Comparison of ENCODE assay signal across 27 mouse cellular contexts in the genomic region with DNA sequence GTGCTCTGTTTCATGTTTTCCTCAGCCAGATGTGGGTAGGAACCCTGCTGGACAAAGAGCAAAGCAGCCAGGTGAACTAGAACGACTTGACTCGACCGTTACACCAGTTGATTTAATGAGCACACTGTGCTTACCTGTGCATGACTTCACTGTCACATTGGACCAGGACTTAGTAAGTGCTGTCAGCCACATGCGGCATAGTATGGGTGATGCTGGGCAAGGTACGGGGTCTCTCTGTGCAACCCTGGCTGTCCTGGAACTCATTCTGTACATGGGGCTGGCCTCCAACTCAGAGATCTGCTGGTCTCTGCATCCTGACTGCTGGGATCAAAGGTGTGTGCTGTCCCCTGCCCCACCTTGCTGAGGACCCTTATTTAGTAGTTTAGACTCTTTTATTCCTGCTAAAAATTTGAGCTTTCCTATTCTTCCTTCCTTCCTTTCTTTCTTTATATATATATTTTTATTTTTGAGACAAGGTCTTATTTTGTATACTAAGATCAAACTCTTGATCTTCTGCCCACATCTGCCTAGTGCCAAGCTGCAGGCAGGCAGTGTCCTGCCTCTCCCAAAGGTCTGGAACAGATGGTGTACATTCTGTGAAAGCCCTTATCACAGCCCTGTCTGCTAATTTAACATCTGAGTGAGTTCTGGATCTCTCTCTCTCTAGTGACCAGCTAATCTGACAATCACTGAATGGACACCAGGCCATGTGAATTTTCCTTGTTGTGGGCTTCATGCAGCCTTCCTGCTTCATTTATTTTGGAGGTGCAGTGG. TPM values are rescaled to one million over a fixed set of nuclear protein-coding genes. Genes with fewer than 3 reads are reported as not detected.
DNase-seq lines count a peak whose midpoint lies in the region; ATAC-seq lines count a peak whose summit lies in the region.
"Had no signal": no experiment of that assay in that cellular context is flagged by ENCODE, and none has a peak within 500 bp of the region (broad histone marks: within the 10 kb centered on the region; RNA-seq: fewer than 3 reads in every experiment).

No protein-coding gene starts in this region.

- peaks cover 11% of the 10 kb centered on the region for H3K36me3 ChIP-seq in hindbrain, embryonic 13.5 days

- 91% methylated on average over 5 of the region's 5 CpGs for WGBS in hindbrain, embryonic 13.5 days

- no peaks in the 10 kb centered on the region for H3K9me3 ChIP-seq in hindbrain, embryonic 13.5 days
- H3K9me3 ChIP-seq: embryonic facial prominence, embryonic 12.5 days; forebrain, embryonic 15.5 days; heart, embryonic 15.5 days had no signal

- H3K4me3 ChIP-seq in hindbrain, embryonic 13.5 days: no peak overlapping the region
- H3K4me3 ChIP-seq: embryonic facial prominence, embryonic 12.5 days; forebrain, embryonic 15.5 days; heart, embryonic 15.5 days had no signal

- intact Hi-C loops in heart, postnatal 14 days (cut with DNase I): loop anchor here (10.0 kb wide), 1 partner anchor 340 kb away; no protein-coding TSS in a partner anchor

- H3K4me2 ChIP-seq in hindbrain, embryonic 13.5 days: no peak overlapping the region
- H3K4me2 ChIP-seq: embryonic facial prominence, embryonic 12.5 days; forebrain, embryonic 15.5 days; heart, embryonic 11.5 days; heart, embryonic 15.5 days had no signal

- H3K9ac ChIP-seq in hindbrain, embryonic 13.5 days: no peak overlapping the region
- H3K9ac ChIP-seq: embryonic facial prominence, embryonic 12.5 days; forebrain, embryonic 15.5 days; heart, embryonic 15.5 days had no signal

- no peak overlapping the region for H3K27ac ChIP-seq in hindbrain, embryonic 13.5 days
- H3K27ac ChIP-seq: embryonic facial prominence, embryonic 12.5 days; forebrain, embryonic 15.5 days; heart, embryonic 15.5 days had no signal

- no peak for ATAC-seq in hindbrain, embryonic 13.5 days (ENCODE audit: low FRiP score)
- ATAC-seq: activated CD4-positive, CD25-positive, alpha-beta regulatory T cell, adult 4 months; CD4-positive, CD25-positive, alpha-beta regulatory T cell, adult 4 months; forebrain, embryonic 15.5 days; hindbrain, embryonic 16.5 days; inflammation-experienced regulatory T-cells, adult 6 months; intestine, postnatal 0 days; Patski had no signal

- no peaks in the 10 kb centered on the region for H3K27me3 ChIP-seq in hindbrain, embryonic 13.5 days
- H3K27me3 ChIP-seq: embryonic facial prominence, embryonic 12.5 days; forebrain, embryonic 15.5 days; heart, embryonic 15.5 days; Patski had no signal

- H3K4me1 ChIP-seq in hindbrain, embryonic 13.5 days (replicated peaks): peaks cover 31% of the 10 kb centered on the region

- DNase-seq in cerebellum, adult 9-10 months: peak; percentile 17
- no peak for DNase-seq in cerebellum, postnatal 4 days (ENCODE audit: low spot score in 2 of 2)
- DNase-seq in heart, adult 11 months: peak; percentile 90
- DNase-seq in heart, postnatal 14 days: no peak
- peak; percentile 38 to 40 for DNase-seq in kidney, postnatal 36 days
- DNase-seq in kidney, adult 11 months: no peak
- DNase-seq: adrenal gland, postnatal 14 days; B cell, adult 2 months; cerebellum, adult 2 months; gastrocnemius, postnatal 36 days had no signal

RNA-seq across cellular contexts. Expression of gene Rps21, which starts 2.6 kb away (rescaled TPM):
- 100 to 1,000 TPM; 460 to 507 TPM for total RNA-seq in heart, postnatal 14 days (2021)
- polyA plus RNA-seq in hindbrain, embryonic 13.5 days (2015; fragmentation: Nextera tagmentation; extraction: Ambion mirVana): 444 and 445 TPM in 2 replicates

RNA-seq across cellular contexts. Expression of gene Cables2, which starts 18.7 kb away (rescaled TPM):
- total RNA-seq in heart, postnatal 14 days (2021): 10 to 100 TPM; 14.3 to 14.6 TPM
- 19.8 and 20.8 TPM in 2 replicates for polyA plus RNA-seq in hindbrain, embryonic 13.5 days (2015; fragmentation: Nextera tagmentation; extraction: Ambion mirVana)

RNA-seq across cellular contexts. Expression of gene Lama5, which starts 29.0 kb away (rescaled TPM):
- 10 to 100 TPM; 43.1 to 63.7 TPM for total RNA-seq in heart, postnatal 14 days (2021)
- 1.9 and 2.1 TPM in 2 replicates for polyA plus RNA-seq in hindbrain, embryonic 13.5 days (2015; fragmentation: Nextera tagmentation; extraction: Ambion mirVana)

RNA-seq across cellular contexts. Expression of gene Rbbp8nl, which starts 35.1 kb away (rescaled TPM):
- total RNA-seq in heart, postnatal 14 days (2021): not detected
- not detected in 2 replicates for polyA plus RNA-seq in hindbrain, embryonic 13.5 days (2015; fragmentation: Nextera tagmentation; extraction: Ambion mirVana)
- total RNA-seq: adrenal gland, adult 18-20 months; adrenal gland, postnatal 14 days; gastrocnemius, adult 8-10 months; gastrocnemius, postnatal 36 days; heart, adult 18-20 months; heart, postnatal 25 days had no signal
- polyA plus RNA-seq: activated CD4-positive, CD25-positive, alpha-beta regulatory T cell, adult 4 months; CD4-positive, CD25-positive, alpha-beta regulatory T cell, adult 4 months; cerebellum, adult 2 months; cortical plate, adult 2 months; forebrain, embryonic 15.5 days; hindbrain, embryonic 11.5 days; hindbrain, embryonic 16.5 days; inflammation-experienced regulatory T-cells, adult 6 months; Patski had no signal

Comparison
In these comparisons a context has a peak if more than half of its experiments do, and no peak if none do; other contexts are left out.
1. DNase-seq: peak in cerebellum, adult 9-10 months (single experiment), heart, adult 11 months (single experiment) and kidney, postnatal 36 days (2 of 2); none in cerebellum, postnatal 4 days (0 of 2), heart, postnatal 14 days (0 of 2) and kidney, adult 11 months (single experiment).